Mouse (Mus musculus): Measurements from ENCODE around the gene Gm20390. TPM values are rescaled to one million over a fixed set of nuclear protein-coding genes. Genes with fewer than 3 reads are reported as not detected.
A peak's percentile ranks its signal among the peaks of the same experiment; 100 is the strongest.

Gene Gm20390
- polyA plus RNA-seq, 1 experiment from 2014 or later = 368 TPM

DNA sequence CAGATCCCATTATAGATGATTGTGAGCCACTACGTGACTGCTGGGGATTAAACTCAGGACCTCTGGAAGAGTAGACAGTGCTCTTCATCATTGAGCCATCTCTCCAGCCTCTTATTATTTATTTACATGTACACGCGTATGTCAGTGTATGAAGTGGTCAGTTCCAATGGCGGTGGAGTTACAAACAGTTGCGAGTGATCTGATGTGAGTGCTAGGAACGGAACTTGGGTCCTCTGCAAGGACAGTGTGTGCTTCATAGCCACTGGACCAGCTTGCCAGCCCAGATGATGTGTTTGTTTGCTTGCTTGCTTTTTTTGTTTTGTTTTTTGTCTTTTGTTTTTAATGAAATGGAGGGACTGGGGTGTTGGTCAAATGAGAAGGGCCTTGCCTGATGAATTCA is 1.1 kb upstream of the Gm20390 start:
- Histone ChIP-seq H3K9me3 (ENCODE audit: control insufficient read depth, low read length) (no peaks in the 10 kb centered on the region), H3K36me3 (ENCODE audit: control insufficient read depth, insufficient read depth) (peaks cover 13% of the 10 kb centered on the region), H3K4me3 (replicated peaks; ENCODE audit: low read length) (no peak overlapping the region), H3K27ac (ENCODE audit: low read length) (no peak overlapping the region), H3K27me3 (replicated peaks; ENCODE audit: control insufficient read depth, insufficient read depth, low read length) (no peaks in the 10 kb centered on the region), H3K9ac (replicated peaks; ENCODE audit: low read depth, low read length) (no peak overlapping the region), H3K4me2 (ENCODE audit: low read length) (no peak overlapping the region), H3K4me1 (replicated peaks; ENCODE audit: control insufficient read depth, insufficient read depth, low read length) (peaks cover 13% of the 10 kb centered on the region)
- ATAC-seq = no peak
- 91% methylated on average over 6 of the region's 6 CpGs for WGBS

DNA sequence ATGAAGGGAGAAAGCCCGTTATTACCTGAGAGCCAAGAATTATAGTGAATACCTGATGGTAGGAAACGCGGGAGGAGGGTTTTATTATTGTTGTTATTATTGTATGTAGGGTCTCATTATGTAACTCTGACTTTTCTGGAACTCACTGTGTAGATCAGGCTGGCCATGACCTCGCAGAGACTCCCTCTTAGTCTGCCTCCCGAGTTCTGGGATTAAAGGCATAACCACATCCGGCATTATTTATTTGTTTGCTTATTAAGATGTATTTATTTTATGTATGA is 695 bp upstream of the Gm20390 start:
- Histone ChIP-seq H3K9ac (replicated peaks; ENCODE audit: low read depth, low read length) (no peak overlapping the region), H3K4me2 (ENCODE audit: low read length) (peak overlapping the region; percentile 39), H3K27ac (ENCODE audit: low read length) (peak overlapping the region; percentile 49), H3K4me3 (replicated peaks; ENCODE audit: low read length) (peak overlapping the region; percentile 86; the same call in 1 of the 2 replicates), H3K4me1 (replicated peaks; ENCODE audit: control insufficient read depth, insufficient read depth, low read length) (peaks cover 13% of the 10 kb centered on the region), H3K9me3 (ENCODE audit: control insufficient read depth, low read length) (no peaks in the 10 kb centered on the region), H3K36me3 (ENCODE audit: control insufficient read depth, insufficient read depth) (peaks cover 13% of the 10 kb centered on the region), H3K27me3 (replicated peaks; ENCODE audit: control insufficient read depth, insufficient read depth, low read length) (no peaks in the 10 kb centered on the region)
- ATAC-seq = no peak
- WGBS = 46% methylated on average over 6 of the region's 6 CpGs

DNA sequence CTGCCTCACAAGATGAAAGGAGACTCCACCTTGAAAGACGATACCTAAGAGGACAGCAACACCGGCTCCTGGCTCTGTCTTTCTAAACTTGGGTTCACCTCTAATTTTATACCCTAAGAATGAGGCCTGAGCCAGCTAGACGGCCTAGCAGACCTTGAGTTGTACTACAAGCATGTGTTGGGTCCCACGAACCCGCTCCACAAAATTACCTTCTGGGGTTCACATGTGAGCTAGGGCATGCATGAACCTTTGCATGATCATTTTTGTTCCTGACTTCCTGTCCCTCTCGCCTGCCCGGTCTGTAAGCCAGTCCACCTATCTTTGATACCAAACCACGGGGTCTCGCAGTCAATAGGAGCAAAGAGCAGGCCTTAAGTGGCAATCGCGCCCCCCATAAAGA is 712 bp downstream of the Gm20390 start:
- H3K9me3 ChIP-seq (ENCODE audit: control insufficient read depth, low read length) = no peaks in the 10 kb centered on the region
- H3K27ac ChIP-seq (ENCODE audit: low read length) = peak overlapping the region; percentile 79
- WGBS = 5% methylated on average over 11 of the region's 11 CpGs
- peak overlapping the region; percentile 86 for H3K4me3 ChIP-seq (replicated peaks; ENCODE audit: low read length)
- no peak for ATAC-seq
- peaks cover 13% of the 10 kb centered on the region for H3K4me1 ChIP-seq (replicated peaks; ENCODE audit: control insufficient read depth, insufficient read depth, low read length)
- H3K4me2 ChIP-seq (ENCODE audit: low read length) = peak overlapping the region; percentile 73
- no peaks in the 10 kb centered on the region for H3K27me3 ChIP-seq (replicated peaks; ENCODE audit: control insufficient read depth, insufficient read depth, low read length)
- H3K9ac ChIP-seq (replicated peaks; ENCODE audit: low read depth, low read length) = peak overlapping the region; percentile 82
- peaks cover 21% of the 10 kb centered on the region for H3K36me3 ChIP-seq (ENCODE audit: control insufficient read depth, insufficient read depth)

DNA sequence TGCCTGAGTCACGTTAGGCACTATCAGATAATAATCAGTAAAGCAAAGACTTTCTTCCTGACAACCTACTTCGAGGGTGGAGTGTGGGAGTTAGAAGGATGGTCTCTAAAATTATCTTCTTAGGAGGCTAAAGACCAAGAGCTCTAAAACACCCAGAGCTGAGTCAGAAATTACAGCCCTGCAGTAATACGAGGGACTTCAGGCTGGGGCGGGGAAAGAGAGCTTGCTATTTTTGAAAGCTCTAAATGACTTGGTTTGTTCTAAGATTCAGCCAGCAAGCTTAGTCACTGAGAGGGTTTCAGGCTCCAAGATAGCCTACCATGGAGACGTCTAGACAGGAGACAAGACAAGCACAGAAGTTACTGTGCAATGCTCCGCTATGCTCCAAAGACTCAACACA is 2.7 kb downstream of the Gm20390 start:
- WGBS = 96% methylated on average over 6 of the region's 6 CpGs
- ATAC-seq = no peak
- Histone ChIP-seq H3K27ac (ENCODE audit: low read length) (no peak overlapping the region), H3K36me3 (ENCODE audit: control insufficient read depth, insufficient read depth) (peaks cover 35% of the 10 kb centered on the region), H3K4me2 (ENCODE audit: low read length) (no peak overlapping the region), H3K9ac (replicated peaks; ENCODE audit: low read depth, low read length) (no peak overlapping the region), H3K27me3 (replicated peaks; ENCODE audit: control insufficient read depth, insufficient read depth, low read length) (no peaks in the 10 kb centered on the region), H3K9me3 (ENCODE audit: control insufficient read depth, low read length) (no peaks in the 10 kb centered on the region), H3K4me1 (replicated peaks; ENCODE audit: control insufficient read depth, insufficient read depth, low read length) (peaks cover 13% of the 10 kb centered on the region), H3K4me3 (replicated peaks; ENCODE audit: low read length) (no peak overlapping the region)

DNA sequence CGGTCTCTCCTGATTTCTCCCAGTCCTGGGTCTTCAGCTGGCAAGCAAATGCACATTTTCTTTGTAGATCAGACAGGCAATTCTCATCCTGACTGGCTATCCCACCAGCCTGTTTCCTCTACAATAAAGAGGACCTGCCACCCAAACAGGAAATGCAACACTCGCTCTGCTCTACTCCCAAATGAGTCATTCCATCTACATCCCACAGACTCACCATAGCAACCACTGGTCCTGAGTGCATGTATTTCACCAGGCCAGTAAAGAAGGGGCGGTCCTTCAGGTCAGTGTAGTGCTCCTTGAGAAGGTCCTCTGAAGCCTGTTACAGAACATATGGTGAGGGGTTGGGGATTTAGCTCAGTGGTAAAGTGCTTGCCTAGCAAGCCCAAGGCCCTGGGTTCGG is 5.1 kb downstream of the Gm20390 start:
- Histone ChIP-seq H3K4me2 (ENCODE audit: low read length) (no peak overlapping the region), H3K4me1 (replicated peaks; ENCODE audit: control insufficient read depth, insufficient read depth, low read length) (peaks cover 8% of the 10 kb centered on the region), H3K36me3 (ENCODE audit: control insufficient read depth, insufficient read depth) (peaks cover 54% of the 10 kb centered on the region), H3K27me3 (replicated peaks; ENCODE audit: control insufficient read depth, insufficient read depth, low read length) (no peaks in the 10 kb centered on the region), H3K9me3 (ENCODE audit: control insufficient read depth, low read length) (no peaks in the 10 kb centered on the region), H3K4me3 (replicated peaks; ENCODE audit: low read length) (no peak overlapping the region), H3K9ac (replicated peaks; ENCODE audit: low read depth, low read length) (no peak overlapping the region), H3K27ac (ENCODE audit: low read length) (no peak overlapping the region)
- WGBS = 79% methylated on average over 4 of the region's 4 CpGs
- ATAC-seq = no peak

DNA sequence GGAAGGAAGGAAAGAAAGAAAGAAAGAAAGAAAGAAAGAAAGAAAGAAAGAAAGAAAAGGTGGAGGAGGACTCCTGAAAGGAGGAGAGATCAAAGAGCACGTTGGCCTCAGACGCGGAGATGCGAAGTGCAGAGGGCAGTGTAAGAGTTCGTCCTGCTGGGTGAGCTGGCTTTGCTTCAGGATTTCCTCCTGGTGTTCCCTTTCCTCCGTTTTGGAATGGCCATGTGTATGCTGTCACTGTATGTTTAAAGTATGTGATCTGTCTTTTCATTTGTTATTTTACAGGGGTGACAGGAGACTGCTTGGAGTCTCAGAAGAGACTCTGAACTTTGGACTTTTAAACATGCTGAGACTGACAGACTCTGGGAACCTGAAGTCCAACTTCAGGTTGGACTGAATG is 6.6 kb downstream of the Gm20390 start:
- 93% methylated on average over 6 of the region's 6 CpGs for WGBS
- no peak for ATAC-seq

DNA sequence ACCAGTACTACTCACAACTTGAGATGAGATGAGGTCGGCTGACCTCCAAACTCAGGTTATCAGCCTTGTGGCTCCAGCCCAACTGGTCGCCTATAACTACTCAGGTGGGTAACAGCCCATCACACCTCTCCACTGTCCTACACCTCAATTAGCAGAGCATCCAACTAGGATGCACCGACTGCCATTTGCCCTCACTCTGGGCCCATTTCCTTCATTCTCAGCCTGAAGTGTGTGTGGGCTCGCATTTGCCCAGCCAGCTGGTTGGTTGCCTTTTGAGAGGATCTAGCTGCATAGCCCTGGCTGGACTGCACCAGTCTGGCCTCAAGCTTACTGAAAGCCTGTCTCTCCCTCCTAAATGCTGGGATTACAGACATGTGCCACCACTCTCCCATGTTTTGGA is 10.3 kb downstream of the Gm20390 start:
- no peak overlapping the region for H3K9ac ChIP-seq (replicated peaks; ENCODE audit: low read depth, low read length)
- H3K27ac ChIP-seq (ENCODE audit: low read length) = no peak overlapping the region
- H3K9me3 ChIP-seq (ENCODE audit: control insufficient read depth, low read length) = no peaks in the 10 kb centered on the region
- WGBS = 88% methylated on average over 4 of the region's 4 CpGs
- peaks cover 36% of the 10 kb centered on the region for H3K36me3 ChIP-seq (ENCODE audit: control insufficient read depth, insufficient read depth)
- ATAC-seq = no peak
- H3K4me2 ChIP-seq (ENCODE audit: low read length) = no peak overlapping the region
- H3K27me3 ChIP-seq (replicated peaks; ENCODE audit: control insufficient read depth, insufficient read depth, low read length) = no peaks in the 10 kb centered on the region
- H3K4me3 ChIP-seq (replicated peaks; ENCODE audit: low read length) = no peak overlapping the region
- H3K4me1 ChIP-seq (replicated peaks; ENCODE audit: control insufficient read depth, insufficient read depth, low read length) = peaks cover 18% of the 10 kb centered on the region

More for the DNA sequence above, 6.6 kb downstream of the Gm20390 start:
- Histone ChIP-seq H3K9ac (replicated peaks; ENCODE audit: low read depth, low read length) (no peak overlapping the region), H3K9me3 (ENCODE audit: control insufficient read depth, low read length) (no peaks in the 10 kb centered on the region), H3K27ac (ENCODE audit: low read length) (no peak overlapping the region), H3K27me3 (replicated peaks; ENCODE audit: control insufficient read depth, insufficient read depth, low read length) (no peaks in the 10 kb centered on the region), H3K36me3 (ENCODE audit: control insufficient read depth, insufficient read depth) (peaks cover 54% of the 10 kb centered on the region), H3K4me2 (ENCODE audit: low read length) (no peak overlapping the region), H3K4me1 (replicated peaks; ENCODE audit: control insufficient read depth, insufficient read depth, low read length) (peaks cover under 1% of the 10 kb centered on the region), H3K4me3 (replicated peaks; ENCODE audit: low read length) (no peak overlapping the region)

DNA sequence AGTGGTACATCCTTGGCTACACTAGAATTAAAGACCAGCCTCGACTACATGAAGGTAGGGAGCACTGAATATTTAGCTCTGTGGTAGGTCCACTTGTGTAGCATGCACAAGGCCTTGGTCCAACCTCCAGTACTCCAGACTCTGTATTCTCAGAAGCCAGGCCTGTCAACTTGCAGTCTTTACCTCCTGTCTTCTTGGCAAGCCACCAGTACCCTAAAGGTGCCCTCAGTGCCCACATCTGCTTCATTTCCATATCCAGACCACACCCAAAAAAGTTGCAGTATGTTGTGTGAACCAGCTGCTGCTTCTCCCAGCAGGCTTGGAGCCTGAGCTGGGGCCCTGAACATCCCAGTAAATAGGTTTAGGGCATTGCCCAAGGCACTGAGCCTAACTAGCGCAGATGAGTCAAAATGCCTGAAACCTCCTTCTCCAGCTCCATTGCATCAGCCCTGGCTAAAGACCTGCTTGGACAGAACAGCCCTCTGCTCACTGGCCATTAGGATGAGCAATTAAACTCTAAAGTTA is 11.0 kb downstream of the Gm20390 start:
- Histone ChIP-seq H3K27ac (ENCODE audit: low read length) (no peak overlapping the region), H3K9me3 (ENCODE audit: control insufficient read depth, low read length) (no peaks in the 10 kb centered on the region), H3K4me1 (replicated peaks; ENCODE audit: control insufficient read depth, insufficient read depth, low read length) (peaks cover 18% of the 10 kb centered on the region), H3K27me3 (replicated peaks; ENCODE audit: control insufficient read depth, insufficient read depth, low read length) (no peaks in the 10 kb centered on the region), H3K4me3 (replicated peaks; ENCODE audit: low read length) (no peak overlapping the region), H3K36me3 (ENCODE audit: control insufficient read depth, insufficient read depth) (peaks cover 30% of the 10 kb centered on the region), H3K4me2 (ENCODE audit: low read length) (no peak overlapping the region), H3K9ac (replicated peaks; ENCODE audit: low read depth, low read length) (no peak overlapping the region)
- WGBS = 88% methylated on average over 2 of the region's 2 CpGs
- ATAC-seq = no peak

DNA sequence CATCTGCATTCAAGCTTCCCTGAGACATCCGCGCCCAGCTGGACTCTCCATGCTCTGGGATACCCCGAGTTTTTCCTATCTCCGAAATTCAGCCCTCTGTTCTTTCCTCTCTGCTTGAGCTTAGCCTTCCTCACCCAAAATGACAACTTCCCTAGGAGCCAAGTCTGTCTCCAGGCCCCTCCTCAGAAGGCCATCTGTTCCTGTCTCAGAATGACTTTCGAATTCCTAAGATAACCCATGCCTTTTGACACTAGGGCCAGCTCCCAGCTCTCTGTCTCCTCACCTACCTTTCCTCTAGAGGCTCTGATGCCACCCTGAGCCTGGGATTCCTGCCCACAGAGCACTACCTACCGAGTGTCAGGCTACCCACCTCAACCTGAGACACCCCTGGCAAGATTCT is 11.9 kb downstream of the Gm20390 start, which contains the start of gene Nme2:
Nme2 (minus strand) TSS at position 101 of the 400 bp plus-strand sequence.
- no peaks in the 10 kb centered on the region for H3K9me3 ChIP-seq (ENCODE audit: control insufficient read depth, low read length)
- peak within 1 kb of the TSS; percentile 87 for H3K27ac ChIP-seq (ENCODE audit: low read length)
- peaks cover 18% of the 10 kb centered on the region for H3K4me1 ChIP-seq (replicated peaks; ENCODE audit: control insufficient read depth, insufficient read depth, low read length)
- peaks cover 25% of the 10 kb centered on the region for H3K36me3 ChIP-seq (ENCODE audit: control insufficient read depth, insufficient read depth)
- H3K4me2 ChIP-seq (ENCODE audit: low read length) = peak within 1 kb of the TSS; percentile 75
- peak; percentile 7; the same call in 1 of the 2 replicates for ATAC-seq
- peak within 1 kb of the TSS; percentile 70 for H3K9ac ChIP-seq (replicated peaks; ENCODE audit: low read depth, low read length)
- no peaks in the 10 kb centered on the region for H3K27me3 ChIP-seq (replicated peaks; ENCODE audit: control insufficient read depth, insufficient read depth, low read length)
- WGBS = 2% methylated on average over 6 of the region's 6 CpGs
- H3K4me3 ChIP-seq (replicated peaks; ENCODE audit: low read length) = peak within 1 kb of the TSS; percentile 71
